Mouse (Mus musculus): ENCODE measurements around the gene Tigit.

- no peak for TF ChIP-seq HCFC1 (IDR thresholded peaks at IDR 0.05; ENCODE audit: borderline replicate concordance, insufficient read depth, low read length)
- no peak for TF ChIP-seq CHD2 (IDR thresholded peaks at IDR 0.05; ENCODE audit: low read depth, low read length)
- no peak for TF ChIP-seq MAFK (IDR thresholded peaks at IDR 0.05; ENCODE audit: insufficient read depth, low read depth, low read length)
- no peak for TF ChIP-seq ZNF384 (IDR thresholded peaks at IDR 0.05; ENCODE audit: low read depth, low read length)
Measured at GRCm38 (mm10) chr16:43619277-43619676, 44.7 kb downstream of the Tigit start.
